Mouse (Mus musculus): Measurements from ENCODE around the gene Defb23.

- no peak for TF ChIP-seq CTCF (IDR thresholded peaks at IDR 0.05; ENCODE audit: low read depth, low read length)
- TF ChIP-seq POLR2A (IDR thresholded peaks at IDR 0.05; ENCODE audit: extremely low read depth, insufficient read depth, low read length): no peak
These were observed 28.7 kb upstream of the Defb23 start for GRCm38 (mm10) chr2:152493151-152493550.
